Mouse (Mus musculus): Measurements from ENCODE around the gene Slco1b2.
A peak's percentile ranks its signal among the peaks of the same experiment; 100 is the strongest.
"Not testable (repeated sequence)": the region's sequence is repeated elsewhere in the genome, so short reads cannot be mapped to it uniquely, and the experiment has no call there.

The Slco1b2 gene

GRCm38 (mm10) chr6:141629291-141629690 is at the start of gene Slco1b2:
Slco1b2 (plus strand) TSS chr6:141629518.
- DNase-seq = no peak

- no peak for DNase-seq
Measured at GRCm38 (mm10) chr6:141584791-141585403, 44.4 kb upstream of the Slco1b2 start.

- no peak for DNase-seq
Measured at GRCm38 (mm10) chr6:141590002-141590401, 39.3 kb upstream of the Slco1b2 start.

GRCm38 (mm10) chr6:141590598-141591200 is 38.6 kb upstream of the Slco1b2 start:
- DNase-seq = not testable (repeated sequence)

GRCm38 (mm10) chr6:141596081-141596480 is 33.2 kb upstream of the Slco1b2 start:
- DNase-seq = no peak

GRCm38 (mm10) chr6:141597037-141597436 is 32.3 kb upstream of the Slco1b2 start:
- DNase-seq = no peak

GRCm38 (mm10) chr6:141600940-141601339 is 28.4 kb upstream of the Slco1b2 start:
- DNase-seq = no peak

GRCm38 (mm10) chr6:141610702-141611260 is 18.5 kb upstream of the Slco1b2 start:
- no peak for DNase-seq

GRCm38 (mm10) chr6:141614017-141614416 is 15.3 kb upstream of the Slco1b2 start:
- no peak for DNase-seq

GRCm38 (mm10) chr6:141615348-141615747 is 14.0 kb upstream of the Slco1b2 start:
- DNase-seq = no peak

GRCm38 (mm10) chr6:141632935-141633334 is 3.6 kb downstream of the Slco1b2 start:
- DNase-seq = peak; percentile 3

- DNase-seq = no peak
Measured at GRCm38 (mm10) chr6:141635250-141635649, 5.9 kb downstream of the Slco1b2 start.

GRCm38 (mm10) chr6:141640639-141641038 is 11.3 kb downstream of the Slco1b2 start:
- DNase-seq = peak; percentile 2

- DNase-seq = no peak
Measured at GRCm38 (mm10) chr6:141687008-141687407, 57.7 kb downstream of the Slco1b2 start.

- DNase-seq = no peak
Measured at GRCm38 (mm10) chr6:141691246-141691645, 61.9 kb downstream of the Slco1b2 start.

All from kidney, adult 11 months (tissue).